Mouse (Mus musculus) intestine, embryonic 16.5 days (tissue): ENCODE results near the gene Rngtt. TPM values are rescaled to one million over a fixed set of nuclear protein-coding genes. Genes with fewer than 3 reads are reported as not detected.

ENCODE experiments used
- ATAC-seq: fragments of 200-750 bp; cut with Nextera tagmentation; 2 replicates; pipeline ENCODE4 v1.8.0; 2017; ENCODE audit warnings: moderate TSS enrichment, moderate library complexity
- H3K27ac ChIP-seq: fragments of 300-500 bp; sonication (generic); 2 replicates; pipeline ENCODE4 v1.5.1; 2014; ENCODE audit warnings: mild to moderate bottlenecking, low read length
- H3K27me3 ChIP-seq: fragments of 300-500 bp; sonication (generic); replicated peaks from 2 replicates; pipeline ENCODE4 v1.6.1; 2014; ENCODE audit warnings: low read length, control low read depth, mixed read lengths; ENCODE audit not compliant: control insufficient read depth, insufficient read depth
- H3K36me3 ChIP-seq: fragments of 300-500 bp; sonication (generic); 2 replicates; pipeline ENCODE4 v1.6.1; 2014; ENCODE audit warnings: low read length, control low read depth; ENCODE audit not compliant: control insufficient read depth, insufficient read depth
- H3K4me1 ChIP-seq: fragments of 300-500 bp; sonication (generic); 2 replicates; pipeline ENCODE4 v1.6.1; 2014; ENCODE audit warnings: low read length, control low read depth, mixed read lengths; ENCODE audit not compliant: control insufficient read depth, insufficient read depth
- H3K4me2 ChIP-seq: fragments of 300-500 bp; sonication (generic); 2 replicates; pipeline ENCODE4 v1.6.1; 2014; ENCODE audit warnings: low read depth, low read length, control low read depth
- H3K4me3 ChIP-seq: fragments of 300-500 bp; sonication (generic); 2 replicates; pipeline ENCODE4 v1.5.1; 2014; ENCODE audit warnings: mild to moderate bottlenecking, low read length
- H3K9ac ChIP-seq: fragments of 300-500 bp; sonication (generic); 2 replicates; pipeline ENCODE4 v1.6.1; 2014; ENCODE audit warnings: low read depth, low read length
- H3K9me3 ChIP-seq: fragments of 300-500 bp; sonication (generic); 2 replicates; pipeline ENCODE4 v1.6.1; 2016; ENCODE audit warnings: low read length, control low read depth; ENCODE audit not compliant: control insufficient read depth
- WGBS: fragments of 180-500 bp; shearing (Covaris S2); extraction: QIAGEN DNeasy Blood & Tissue Kit; methylation state at CpG from one replicate; pipeline ENCODE4 v1.1.7; 2014; 5-methylcytosine and 5-hydroxymethylcytosine counted together
- polyA plus RNA-seq: library from polyadenylated mRNA; unstranded; fragments of >200 nt; fragmentation: Nextera tagmentation; extraction: Ambion mirVana; gene quantifications from 2 replicates; pipeline ENCODE4 v1.2.1, GENCODE M21; 2015

Gene Rngtt
- polyA plus RNA-seq, 1 experiment from 2014 or later: 16.3 TPM

GRCm38 (mm10) chr4:33520196-33520595 is 210.1 kb downstream of the Rngtt start:
- no peak for ATAC-seq
- WGBS: 90% methylated on average over 7 of the region's 7 CpGs
- H3K9ac ChIP-seq: no peak overlapping the region
- H3K4me2 ChIP-seq: no peak overlapping the region
- no peaks in the 10 kb centered on the region for H3K27me3 ChIP-seq
- no peaks in the 10 kb centered on the region for H3K36me3 ChIP-seq
- H3K27ac ChIP-seq: no peak overlapping the region
- H3K4me3 ChIP-seq: no peak overlapping the region
- H3K9me3 ChIP-seq: no peaks in the 10 kb centered on the region
- H3K4me1 ChIP-seq: no peaks in the 10 kb centered on the region

GRCm38 (mm10) chr4:33520938-33521337 is 210.8 kb downstream of the Rngtt start:
- ATAC-seq: no peak
- no peaks in the 10 kb centered on the region for H3K9me3 ChIP-seq

GRCm38 (mm10) chr4:33523774-33524173 is 213.7 kb downstream of the Rngtt start:
- Histone ChIP-seq H3K27me3 (no peaks in the 10 kb centered on the region), H3K4me2 (no peak overlapping the region), H3K27ac (no peak overlapping the region), H3K4me3 (no peak overlapping the region), H3K9ac (no peak overlapping the region), H3K4me1 (no peaks in the 10 kb centered on the region), H3K9me3 (no peaks in the 10 kb centered on the region), H3K36me3 (no peaks in the 10 kb centered on the region)
- no peak for ATAC-seq
- WGBS: 94% methylated on average over 3 of the region's 3 CpGs

More at GRCm38 (mm10) chr4:33520938-33521337, 210.8 kb downstream of the Rngtt start:
- WGBS: 70% methylated on average over 10 of the region's 10 CpGs
- H3K4me1 ChIP-seq: no peaks in the 10 kb centered on the region
- no peaks in the 10 kb centered on the region for H3K36me3 ChIP-seq
- H3K9ac ChIP-seq: no peak overlapping the region
- no peak overlapping the region for H3K27ac ChIP-seq
- no peak overlapping the region for H3K4me2 ChIP-seq
- no peaks in the 10 kb centered on the region for H3K27me3 ChIP-seq
- no peak overlapping the region for H3K4me3 ChIP-seq

DNA sequence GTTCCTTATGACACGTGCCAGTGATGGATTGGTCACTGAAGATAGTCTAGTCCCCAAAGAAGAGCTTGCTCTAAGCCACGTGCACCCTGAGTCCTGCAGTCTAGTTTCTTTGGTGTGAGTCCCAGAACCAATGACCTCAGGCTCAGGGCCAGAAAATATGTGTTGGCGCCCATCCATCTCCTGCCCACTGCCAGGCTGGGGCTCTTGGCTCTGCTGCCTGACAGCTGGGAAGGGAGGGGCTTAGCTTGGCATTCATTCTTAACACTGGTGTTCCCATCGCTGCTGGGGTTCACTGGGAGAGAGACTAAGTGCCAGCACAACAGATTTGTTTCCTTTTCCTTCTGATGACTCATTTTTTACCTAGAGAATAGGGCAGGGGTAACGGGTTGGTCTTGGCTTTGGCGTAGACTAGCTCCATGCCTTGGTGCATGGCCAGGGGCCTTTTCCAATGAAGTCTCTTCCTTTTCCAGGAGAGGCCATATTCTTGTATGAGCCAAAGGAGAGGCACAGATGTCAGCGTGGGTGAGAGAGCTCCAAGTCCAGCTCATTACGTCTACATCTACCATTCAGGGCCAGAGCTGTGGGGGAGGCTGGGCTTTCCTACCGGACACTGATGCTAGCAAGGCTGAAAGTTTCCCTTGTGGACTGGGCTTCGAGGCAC is 214.5 kb downstream of the Rngtt start:
- Histone ChIP-seq H3K27ac (no peak overlapping the region), H3K9ac (no peak overlapping the region), H3K4me3 (no peak overlapping the region), H3K27me3 (no peaks in the 10 kb centered on the region), H3K4me2 (no peak overlapping the region), H3K9me3 (no peaks in the 10 kb centered on the region), H3K4me1 (no peaks in the 10 kb centered on the region), H3K36me3 (no peaks in the 10 kb centered on the region)
- 88% methylated on average over 10 of the region's 10 CpGs for WGBS
- ATAC-seq: no peak

GRCm38 (mm10) chr4:33525272-33525671 is 215.2 kb downstream of the Rngtt start:
- no peak for ATAC-seq
- WGBS: 96% methylated on average over 4 of the region's 4 CpGs
- H3K9ac ChIP-seq: no peak overlapping the region
- H3K9me3 ChIP-seq: no peaks in the 10 kb centered on the region
- H3K4me3 ChIP-seq: no peak overlapping the region
- H3K4me1 ChIP-seq: no peaks in the 10 kb centered on the region
- H3K27me3 ChIP-seq: no peaks in the 10 kb centered on the region
- H3K36me3 ChIP-seq: no peaks in the 10 kb centered on the region
- H3K27ac ChIP-seq: no peak overlapping the region
- no peak overlapping the region for H3K4me2 ChIP-seq

- Histone ChIP-seq H3K36me3 (no peaks in the 10 kb centered on the region), H3K4me2 (no peak overlapping the region), H3K4me1 (no peaks in the 10 kb centered on the region), H3K27ac (no peak overlapping the region), H3K9me3 (no peaks in the 10 kb centered on the region), H3K9ac (no peak overlapping the region), H3K4me3 (no peak overlapping the region), H3K27me3 (no peaks in the 10 kb centered on the region)
- 48% methylated on average over 7 of the region's 7 CpGs for WGBS
- ATAC-seq: no peak
Observed at GRCm38 (mm10) chr4:33526092-33526491, 216.0 kb downstream of the Rngtt start.

DNA sequence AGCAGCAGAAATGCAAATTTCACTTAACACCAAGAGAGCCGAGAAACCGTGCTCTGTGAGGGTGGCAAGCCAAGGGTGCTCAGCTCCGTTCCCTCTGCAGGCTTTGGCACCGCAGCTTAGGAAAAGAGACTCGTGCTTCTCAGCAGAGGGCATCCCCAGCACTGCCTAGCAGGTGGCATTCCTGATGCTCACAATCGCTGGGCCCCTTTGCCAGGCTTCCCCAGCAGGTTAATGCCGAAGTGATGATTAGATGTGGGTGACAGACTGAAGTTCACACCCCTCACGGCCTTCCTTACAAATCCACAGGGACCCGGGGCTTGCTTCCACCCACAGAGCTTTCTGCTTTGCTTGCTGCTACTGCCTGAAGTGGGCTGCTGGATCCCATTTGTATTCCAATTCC is 216.6 kb downstream of the Rngtt start:
- H3K4me1 ChIP-seq: no peaks in the 10 kb centered on the region
- no peaks in the 10 kb centered on the region for H3K27me3 ChIP-seq
- H3K4me3 ChIP-seq: no peak overlapping the region
- H3K36me3 ChIP-seq: no peaks in the 10 kb centered on the region
- 46% methylated on average over 9 of the region's 9 CpGs for WGBS
- ATAC-seq: no peak
- no peak overlapping the region for H3K4me2 ChIP-seq
- H3K9me3 ChIP-seq: no peaks in the 10 kb centered on the region
- H3K9ac ChIP-seq: no peak overlapping the region
- H3K27ac ChIP-seq: no peak overlapping the region

DNA sequence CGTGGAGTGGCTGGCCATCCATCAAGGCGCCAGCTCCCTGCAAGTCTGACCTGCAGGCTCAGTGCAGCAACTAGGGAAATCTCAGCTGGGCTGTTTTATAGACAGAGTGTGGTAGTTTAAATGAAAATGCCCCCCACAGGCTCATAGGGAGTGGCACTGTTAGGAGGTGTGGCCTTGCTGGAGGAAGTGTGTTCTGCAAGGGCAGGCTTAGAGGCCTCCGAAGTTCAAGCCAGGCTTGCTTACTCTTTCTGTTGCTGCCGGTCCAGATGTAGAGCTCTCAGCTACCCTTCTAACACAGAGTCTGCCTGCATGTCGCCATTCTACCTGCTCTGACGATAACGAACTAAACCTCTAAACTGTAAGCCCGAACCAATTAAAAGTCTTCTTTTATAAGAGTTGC is 222.5 kb downstream of the Rngtt start:
- Histone ChIP-seq H3K9ac (no peak overlapping the region), H3K4me3 (no peak overlapping the region), H3K4me2 (no peak overlapping the region), H3K36me3 (no peaks in the 10 kb centered on the region), H3K27ac (no peak overlapping the region), H3K4me1 (no peaks in the 10 kb centered on the region), H3K9me3 (no peaks in the 10 kb centered on the region), H3K27me3 (no peaks in the 10 kb centered on the region)
- ATAC-seq: no peak
- 72% methylated on average over 8 of the region's 8 CpGs for WGBS

DNA sequence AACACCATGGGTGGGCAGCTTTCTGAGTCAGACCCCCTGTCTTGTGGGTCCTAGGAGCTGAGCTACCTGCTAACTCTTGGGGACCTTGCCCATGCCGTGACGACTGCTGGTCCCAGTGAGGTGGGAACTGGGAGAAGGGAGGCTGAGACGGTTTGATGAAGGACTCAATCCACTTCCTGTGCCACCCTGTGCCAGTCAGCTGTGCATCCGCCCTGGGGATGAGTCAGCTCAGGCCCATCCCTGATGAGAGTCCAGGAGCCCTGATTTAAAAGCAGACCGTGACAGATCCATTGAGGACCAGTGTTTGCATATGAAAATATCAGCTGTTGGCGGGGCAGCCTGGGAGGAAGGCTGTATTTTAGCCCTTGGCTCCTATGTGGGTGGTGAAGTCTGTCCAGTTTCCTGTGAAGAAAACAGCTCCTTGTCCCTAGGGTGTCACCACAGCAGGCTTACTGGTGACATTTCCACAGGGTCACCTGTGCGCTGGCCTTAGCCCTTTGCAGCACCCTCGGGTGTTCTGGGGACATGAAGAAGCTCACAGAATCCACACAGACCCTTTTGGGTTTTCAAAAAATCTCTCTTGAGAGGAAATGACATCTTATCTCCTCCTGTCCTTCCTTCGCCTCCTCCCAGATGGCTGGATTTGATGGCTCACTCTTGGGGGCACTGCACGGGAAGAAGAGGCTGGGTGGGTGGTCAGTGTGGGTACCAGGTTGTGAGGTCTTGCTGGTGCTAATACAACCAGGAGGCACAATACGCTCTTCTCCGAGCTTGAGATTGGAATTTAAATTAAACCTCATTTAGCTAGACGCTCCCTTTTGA is 234.9 kb downstream of the Rngtt start:
- Histone ChIP-seq H3K4me1 (no peaks in the 10 kb centered on the region), H3K9me3 (no peaks in the 10 kb centered on the region), H3K9ac (no peak overlapping the region), H3K4me2 (no peak overlapping the region), H3K4me3 (no peak overlapping the region), H3K27ac (no peak overlapping the region), H3K27me3 (no peaks in the 10 kb centered on the region), H3K36me3 (no peaks in the 10 kb centered on the region)
- ATAC-seq: no peak
- WGBS: 73% methylated on average over 13 of the region's 13 CpGs
